ENCODE assay signal across 12 mouse cellular contexts in genomic region chr7:92320181-92320580, GRCm38 (mm10).
"Had no signal": no experiment of that assay in that cellular context is flagged by ENCODE, and none has a peak within 500 bp of the region (broad histone marks: within the 10 kb centered on the region; RNA-seq: fewer than 3 reads in every experiment).

No protein-coding gene starts in this region.

- H3K4me1 ChIP-seq: liver, embryonic 15.5 days; megakaryocyte, embryonic 14.5 days had no signal

- H3K9me3 ChIP-seq: limb, embryonic 10.5 days; liver, embryonic 15.5 days; megakaryocyte, embryonic 14.5 days; midbrain, embryonic 15.5 days; neural tube, embryonic 12.5 days had no signal

- H3K36me3 ChIP-seq: limb, embryonic 10.5 days; liver, embryonic 15.5 days; midbrain, embryonic 15.5 days; neural tube, embryonic 12.5 days had no signal

- H3K27me3 ChIP-seq: liver, embryonic 15.5 days; megakaryocyte, embryonic 14.5 days; midbrain, embryonic 15.5 days; neural tube, embryonic 12.5 days had no signal

- DNase-seq: kidney, postnatal 25 days; layer of hippocampus, adult 9-11 months; lung, adult 2 months; lung, postnatal 36 days; thymus, adult 18-20 months; thymus, postnatal 14 days had no signal

- H3K4me3 ChIP-seq: limb, embryonic 10.5 days; liver, embryonic 15.5 days; megakaryocyte, embryonic 14.5 days; midbrain, embryonic 15.5 days; neural tube, embryonic 12.5 days had no signal

- ATAC-seq: lung, postnatal 0 days; midbrain, embryonic 15.5 days had no signal

- H3K27ac ChIP-seq: limb, embryonic 10.5 days; liver, embryonic 15.5 days; midbrain, embryonic 15.5 days; neural tube, embryonic 12.5 days had no signal
